Mouse (Mus musculus): ENCODE measurements around the gene Map7d1.

DNA sequence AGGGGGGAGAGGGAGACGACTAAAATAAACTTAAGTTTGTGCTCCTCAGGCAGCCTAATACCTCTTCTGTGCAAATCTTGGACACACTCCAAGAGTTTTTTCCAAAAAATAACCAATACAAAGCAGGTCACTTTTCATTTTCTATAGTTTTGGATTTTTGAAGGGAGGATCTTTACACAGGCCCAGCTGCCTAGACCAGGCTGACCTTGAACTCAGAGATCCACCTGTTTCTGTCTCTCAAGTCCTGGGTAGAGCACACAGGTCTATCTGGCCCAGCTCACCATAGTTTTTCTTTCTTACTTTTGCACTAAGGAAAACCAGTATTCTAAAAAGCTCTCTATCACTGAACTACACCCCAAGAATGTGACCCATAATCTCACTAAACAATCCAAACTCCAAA, 56.1 kb downstream of the Map7d1 start:
- no peak for TF ChIP-seq CTCF (IDR thresholded peaks at IDR 0.05; ENCODE audit: extremely low read depth, insufficient read length, insufficient replicate concordance, low read depth, low read length)
- no peak for TF ChIP-seq POLR2A (IDR thresholded peaks at IDR 0.05; ENCODE audit: low read depth, low read length)

Data from small intestine, adult 2 months (tissue).